In genomic region chr9:88350317-88350716, GRCm38 (mm10) we compare ENCODE assay signal across 29 mouse cellular contexts. TPM values are rescaled to one million over a fixed set of nuclear protein-coding genes. Genes with fewer than 3 reads are reported as not detected.
DNase-seq lines count a peak whose midpoint lies in the region; ATAC-seq and TF ChIP-seq lines count a peak whose summit lies in the region.
"Had no signal": no experiment of that assay in that cellular context is flagged by ENCODE, and none has a peak within 500 bp of the region (broad histone marks: within the 10 kb centered on the region; RNA-seq: fewer than 3 reads in every experiment).

No protein-coding gene starts in this region.

- no peak overlapping the region for H3K4me2 ChIP-seq in lung, postnatal 0 days (replicated peaks; ENCODE audit: low read depth, low read length)
- H3K4me2 ChIP-seq: embryonic facial prominence, embryonic 13.5 days; embryonic facial prominence, embryonic 15.5 days; forebrain, embryonic 12.5 days had no signal

- 0 out of 2 replicates have a peak, but pooled peaks have one; percentile 35 for TF ChIP-seq EP300 in lung, postnatal 0 days (IDR thresholded peaks at IDR 0.05)

- TF ChIP-seq POLR2A in lung, adult 2 months (IDR thresholded peaks at IDR 0.05; ENCODE audit: borderline replicate concordance, extremely low read depth, low read depth, low read length) = no peak

- H3K9me3 ChIP-seq in lung, postnatal 0 days (ENCODE audit: low read length) = no peaks in the 10 kb centered on the region
- no peaks in the 10 kb centered on the region for H3K9me3 ChIP-seq in megakaryocyte, embryonic 14.5 days
- H3K9me3 ChIP-seq: embryonic facial prominence, embryonic 13.5 days; embryonic facial prominence, embryonic 15.5 days; forebrain, embryonic 10.5 days; forebrain, embryonic 12.5 days; G1E had no signal

- no peaks in the 10 kb centered on the region for H3K4me1 ChIP-seq in lung, adult 2 months (ENCODE audit: control insufficient read depth, insufficient read depth, low read length)
- no peaks in the 10 kb centered on the region for H3K4me1 ChIP-seq in lung, postnatal 0 days (ENCODE audit: insufficient read depth, low read depth, low read length)
- H3K4me1 ChIP-seq in megakaryocyte, embryonic 14.5 days = peaks cover 93% of the 10 kb centered on the region

- peak; percentile 90 for ATAC-seq in lung, postnatal 0 days
- ATAC-seq in megakaryocyte, adult 5-6 weeks (ENCODE audit: poor library complexity, severe bottlenecking) = no peak
- ATAC-seq: activated CD4-positive, CD25-positive, alpha-beta regulatory T cell, adult 4 months; CD4-positive, CD25-positive, alpha-beta regulatory T cell, adult 4 months; forebrain, embryonic 14.5 days; Patski had no signal

- H3K36me3 ChIP-seq in lung, postnatal 0 days (ENCODE audit: insufficient read depth, low read length) = no peaks in the 10 kb centered on the region
- peaks cover 91% of the 10 kb centered on the region for H3K36me3 ChIP-seq in megakaryocyte, embryonic 14.5 days (replicated peaks; ENCODE audit: low read length)
- H3K36me3 ChIP-seq: embryonic facial prominence, embryonic 13.5 days; embryonic facial prominence, embryonic 15.5 days; forebrain, embryonic 10.5 days; forebrain, embryonic 12.5 days; G1E had no signal

- no peak overlapping the region for H3K4me3 ChIP-seq in lung, adult 2 months (replicated peaks; ENCODE audit: extremely low read depth, low read depth, low read length)
- H3K4me3 ChIP-seq in lung, postnatal 0 days (ENCODE audit: low read depth, low read length) = no peak overlapping the region
- H3K4me3 ChIP-seq in megakaryocyte, embryonic 14.5 days (replicated peaks) = peak overlapping the region; percentile 34
- H3K4me3 ChIP-seq: embryonic facial prominence, embryonic 13.5 days; embryonic facial prominence, embryonic 15.5 days; erythroblast, embryonic 14.5 days; forebrain, embryonic 10.5 days; forebrain, embryonic 12.5 days had no signal

- DNase-seq in lung, adult 18-20 months = peak; percentile 49 to 64
- DNase-seq in lung, adult 2 months = no peak
- peak; percentile 74 for DNase-seq in lung, postnatal 0 days (ENCODE audit: low spot score)
- no peak for DNase-seq in lung, postnatal 14 days
- DNase-seq in kidney, postnatal 10 days = no peak
- DNase-seq: adrenal gland, adult 8-10 months; adrenal gland, postnatal 14 days; adrenal gland, postnatal 36 days; B cell, adult 2 months; cerebellum, adult 11 months; cerebellum, adult 18-20 months; cerebellum, adult 8-10 months; cerebellum, adult 9-11 months; cerebellum, postnatal 14 days; cerebellum, postnatal 36 days; embryo, embryonic 11 days had no signal

- WGBS in lung, adult 2 months = 57% methylated on average over 1 of the region's 1 CpGs
- 47% methylated on average over 1 of the region's 1 CpGs for WGBS in lung, postnatal 0 days

- H3K27ac ChIP-seq in lung, postnatal 0 days (ENCODE audit: low read length) = no peak overlapping the region
- H3K27ac ChIP-seq: embryonic facial prominence, embryonic 13.5 days; embryonic facial prominence, embryonic 15.5 days; forebrain, embryonic 10.5 days; forebrain, embryonic 12.5 days had no signal

- no peaks in the 10 kb centered on the region for H3K27me3 ChIP-seq in lung, postnatal 0 days (replicated peaks; ENCODE audit: insufficient read depth, low read length)
- no peaks in the 10 kb centered on the region for H3K27me3 ChIP-seq in megakaryocyte, embryonic 14.5 days (replicated peaks)
- H3K27me3 ChIP-seq: CH12.LX; embryonic facial prominence, embryonic 15.5 days; forebrain, embryonic 12.5 days; Patski had no signal

- no peak overlapping the region for H3K9ac ChIP-seq in lung, postnatal 0 days (replicated peaks; ENCODE audit: low read depth)
- H3K9ac ChIP-seq: embryonic facial prominence, embryonic 13.5 days; embryonic facial prominence, embryonic 15.5 days; forebrain, embryonic 12.5 days had no signal

- no peak for TF ChIP-seq CTCF in lung, adult 2 months (IDR thresholded peaks at IDR 0.05; ENCODE audit: insufficient read depth, low read length)
- TF ChIP-seq CTCF in lung, postnatal 0 days (IDR thresholded peaks at IDR 0.05) = no peak

RNA-seq across cellular contexts. Expression of gene Nt5e, which starts 23.3 kb away (rescaled TPM):
- 25.6 and 26.4 TPM in 2 replicates for polyA plus RNA-seq in lung, adult 2 months (2012; rRNA removed)
- 5.3 and 5.8 TPM in 2 replicates for polyA plus RNA-seq in lung, postnatal 0 days (2015; fragmentation: Nextera tagmentation; extraction: Ambion mirVana)
- polyA plus RNA-seq in megakaryocyte, embryonic 14.5 days (2012; ENCODE audit: insufficient read depth, low replicate concordance) = 11.9 and 45.6 TPM in 2 replicates
- total RNA-seq in megakaryocyte, adult 5-6 weeks (2015) = 3.8 and 7.4 TPM in 2 replicates
- 6.2 and 9.0 TPM in 2 replicates for total RNA-seq in megakaryocyte, adult 5-6 weeks (2017)
- polyA plus RNA-seq: erythroblast, embryonic 14.5 days; G1E had no signal

Comparison
In these comparisons a context has a peak if more than half of its experiments do, and no peak if none do; other contexts are left out.
1. DNase-seq: peak in lung, adult 18-20 months (2 of 2) and lung, postnatal 0 days (single experiment); none in lung, adult 2 months (single experiment), lung, postnatal 14 days (single experiment) and kidney, postnatal 10 days (single experiment).